Mouse (Mus musculus): ENCODE measurements around the gene March7.

The March7 gene

GRCm38 (mm10) chr2:60289451-60289850, 79.8 kb downstream of the March7 start:
- DNase-seq, result no peak

- no peak for DNase-seq
Observed at GRCm38 (mm10) chr2:60291381-60291780, 81.7 kb downstream of the March7 start.

GRCm38 (mm10) chr2:60298266-60298665, 88.6 kb downstream of the March7 start:
- peak; percentile 25 for DNase-seq

- DNase-seq, result no peak
Observed at GRCm38 (mm10) chr2:60299323-60299722, 89.6 kb downstream of the March7 start.

Measured in liver (tissue).